Comparison of ENCODE assay signal across 17 mouse cellular contexts in the genomic region with DNA sequence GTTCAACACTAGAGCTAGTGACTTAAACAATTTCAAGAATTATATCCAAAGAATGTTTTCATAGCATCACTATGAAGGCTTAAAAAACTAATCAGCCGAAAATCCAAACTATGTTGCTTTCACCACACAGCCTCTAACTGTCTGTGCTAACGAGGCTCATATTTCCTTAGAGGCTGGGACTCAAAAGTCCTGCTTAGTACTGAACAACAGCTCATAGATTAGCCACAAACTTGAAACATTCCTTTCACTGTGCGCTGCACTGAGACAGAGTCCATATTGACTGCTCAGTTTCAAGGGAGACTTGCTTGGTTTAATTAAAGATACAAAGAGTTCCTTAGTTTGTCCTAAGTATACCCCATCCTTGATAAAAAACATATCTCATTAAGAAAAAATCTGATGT. TPM values are rescaled to one million over a fixed set of nuclear protein-coding genes. Genes with fewer than 3 reads are reported as not detected.
"Had no signal": no experiment of that assay in that cellular context is flagged by ENCODE, and none has a peak within 500 bp of the region (broad histone marks: within the 10 kb centered on the region; RNA-seq: fewer than 3 reads in every experiment).

No protein-coding gene starts in this region.

- H3K4me3 ChIP-seq: liver, embryonic 15.5 days; midbrain, embryonic 10.5 days; myocyte; neural tube, embryonic 15.5 days had no signal

- H3K4me1 ChIP-seq: liver, embryonic 15.5 days; neural tube, embryonic 15.5 days had no signal

- H3K4me2 ChIP-seq: liver, embryonic 11.5 days; liver, embryonic 15.5 days; neural tube, embryonic 15.5 days had no signal

- H3K36me3 ChIP-seq: liver, embryonic 15.5 days; neural tube, embryonic 15.5 days had no signal

- H3K27me3 ChIP-seq: liver, embryonic 15.5 days; neural tube, embryonic 15.5 days had no signal

- DNase-seq: kidney, adult 9 months; kidney, postnatal 36 days; layer of hippocampus, adult 9-11 months; layer of hippocampus, postnatal 36 days; lung, adult 2 months; lung, postnatal 4 days; midbrain, embryonic 14.5 days; right cerebral cortex, adult 18-20 months; thymus, postnatal 14 days had no signal

- H3K27ac ChIP-seq: liver, embryonic 15.5 days; midbrain, embryonic 10.5 days; neural tube, embryonic 15.5 days; stomach, postnatal 0 days had no signal

- ATAC-seq: lung, postnatal 0 days had no signal

- H3K9me3 ChIP-seq: liver, embryonic 15.5 days; midbrain, embryonic 10.5 days; neural tube, embryonic 15.5 days had no signal

- H3K9ac ChIP-seq: liver, embryonic 15.5 days; neural tube, embryonic 15.5 days had no signal

RNA-seq across cellular contexts. Expression of gene Calhm6, which starts 22.0 kb away (rescaled TPM):
- polyA plus RNA-seq: neural tube, embryonic 11.5 days had no signal
